Mouse (Mus musculus): ENCODE results near the gene Clec4e. TPM values are rescaled to one million over a fixed set of nuclear protein-coding genes. Genes with fewer than 3 reads are reported as not detected.
"Not testable (repeated sequence)": the region's sequence is repeated elsewhere in the genome, so short reads cannot be mapped to it uniquely, and the experiment has no call there.

Clec4e gene
- polyA plus RNA-seq (2015; fragmentation: Nextera tagmentation; extraction: Ambion mirVana), result 0.07 and 0.23 TPM in 2 replicates

DNA sequence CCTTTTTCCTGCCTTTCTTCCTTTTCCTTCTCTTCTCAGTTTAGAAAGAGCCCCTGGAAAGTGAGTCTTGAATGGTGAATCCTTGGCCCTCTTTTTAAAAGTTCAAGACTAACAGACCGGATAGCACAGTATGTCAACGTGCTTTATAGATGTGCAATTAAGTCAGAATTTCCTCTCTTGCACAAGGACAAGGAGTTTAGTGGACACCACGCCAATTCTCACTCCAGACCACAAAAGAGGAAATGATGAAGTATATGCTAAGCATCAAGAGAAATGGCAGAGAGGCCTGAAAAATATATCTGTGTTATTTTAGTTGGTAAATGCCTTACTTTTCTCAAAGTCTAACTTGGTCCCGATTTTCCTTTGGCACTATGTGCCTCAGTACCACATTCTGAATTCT is at the start of gene Clec4e:
Gene Clec4e (minus strand): TSS at position 118 of the 400 bp plus-strand sequence.
- WGBS, result 65% methylated on average over 4 of the region's 4 CpGs
- Histone ChIP-seq H3K36me3 (no peaks in the 10 kb centered on the region), H3K4me2 (no peak within 1 kb of the TSS), H3K4me1 (no peaks in the 10 kb centered on the region), H3K9me3 (no peaks in the 10 kb centered on the region), H3K4me3 (no peak within 1 kb of the TSS), H3K9ac (no peak within 1 kb of the TSS), H3K27me3 (replicated peaks) (no peaks in the 10 kb centered on the region), H3K27ac (replicated peaks) (no peak within 1 kb of the TSS)
- no peak for ATAC-seq (ENCODE audit: extremely low read depth, insufficient number of reproducible peaks, low FRiP score, low TSS enrichment)

DNA sequence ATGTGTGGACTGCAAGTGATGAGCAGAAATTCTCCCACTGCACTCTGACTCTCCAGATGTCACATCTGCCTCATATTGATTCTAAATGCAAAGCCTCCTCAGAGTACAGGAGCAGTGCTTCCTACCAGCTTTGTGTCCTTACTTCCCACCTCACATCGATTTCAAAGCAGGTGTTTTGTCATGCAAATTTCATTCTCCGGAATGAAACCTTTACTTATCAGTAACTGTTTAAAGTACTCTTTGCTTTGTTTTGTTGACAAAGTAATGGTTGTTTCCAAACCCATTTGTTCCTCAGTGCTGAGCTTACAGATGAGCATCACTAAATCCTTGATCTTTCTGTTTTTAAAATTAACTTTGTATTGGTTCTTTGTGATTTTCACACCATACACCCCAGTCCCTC is 42.8 kb upstream of the Clec4e start:
- 48% methylated on average over 2 of the region's 2 CpGs for WGBS
- Histone ChIP-seq H3K9ac (no peak overlapping the region), H3K4me3 (no peak overlapping the region), H3K36me3 (no peaks in the 10 kb centered on the region), H3K4me1 (no peaks in the 10 kb centered on the region), H3K27ac (replicated peaks) (no peak overlapping the region), H3K9me3 (no peaks in the 10 kb centered on the region), H3K4me2 (no peak overlapping the region), H3K27me3 (replicated peaks) (no peaks in the 10 kb centered on the region)
- no peak for ATAC-seq (ENCODE audit: extremely low read depth, insufficient number of reproducible peaks, low FRiP score, low TSS enrichment)

DNA sequence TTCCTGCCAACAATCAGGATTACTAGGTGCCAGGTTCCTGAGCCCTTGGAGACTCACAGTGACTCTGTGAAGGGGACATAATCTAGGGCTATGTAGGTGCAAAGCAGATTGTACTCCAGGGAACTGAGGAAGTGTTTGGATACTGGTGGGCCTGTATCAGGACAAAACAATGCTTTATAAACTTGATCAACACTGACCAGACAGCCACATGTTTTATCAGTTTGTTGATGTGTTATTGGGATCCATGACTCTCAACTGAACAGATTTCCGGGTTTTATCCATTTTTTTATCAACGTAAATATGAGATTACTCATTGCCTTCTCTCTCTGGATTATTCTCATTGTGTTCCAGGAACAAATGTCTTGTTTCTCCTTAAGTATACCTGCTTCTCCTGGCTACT is 18.4 kb upstream of the Clec4e start, which contains the start of gene Vmn2r19:
Gene Vmn2r19 (plus strand): TSS at position 301 of the 400 bp plus-strand sequence.
- Histone ChIP-seq H3K4me2 (no peak within 1 kb of the TSS), H3K27me3 (replicated peaks) (no peaks in the 10 kb centered on the region), H3K4me3 (no peak within 1 kb of the TSS), H3K27ac (replicated peaks) (no peak within 1 kb of the TSS), H3K4me1 (no peaks in the 10 kb centered on the region), H3K9me3 (peaks cover 3% of the 10 kb centered on the region; the same call in 1 of the 2 replicates), H3K36me3 (no peaks in the 10 kb centered on the region), H3K9ac (no peak within 1 kb of the TSS)
- no peak for ATAC-seq (ENCODE audit: extremely low read depth, insufficient number of reproducible peaks, low FRiP score, low TSS enrichment)
- 83% methylated on average over 2 of the region's 2 CpGs for WGBS

DNA sequence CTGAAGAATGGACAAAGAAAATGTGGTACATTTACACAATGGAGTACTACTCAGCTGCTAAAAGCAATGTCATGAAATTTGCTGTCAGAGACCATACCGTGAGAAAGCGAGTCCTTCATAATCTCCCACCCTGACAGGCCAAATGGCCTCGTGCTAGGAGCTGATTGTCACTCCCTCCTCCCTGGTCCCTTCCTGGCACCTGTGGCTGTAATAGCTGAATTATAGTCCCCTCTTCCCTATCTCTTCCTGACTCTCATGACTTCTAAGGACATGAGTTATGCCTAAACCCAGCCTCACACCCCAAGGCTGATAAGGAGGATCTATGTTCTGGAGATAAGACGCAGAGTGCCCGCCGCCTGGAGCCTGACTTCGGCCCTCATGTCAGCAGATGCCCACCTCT is 16.6 kb upstream of the Clec4e start:
- H3K36me3 ChIP-seq; H3K27ac ChIP-seq (replicated peaks); ATAC-seq (ENCODE audit: extremely low read depth, insufficient number of reproducible peaks, low FRiP score, low TSS enrichment); H3K4me1 ChIP-seq; H3K27me3 ChIP-seq (replicated peaks); H3K4me3 ChIP-seq; H3K4me2 ChIP-seq; H3K9ac ChIP-seq; H3K9me3 ChIP-seq: not testable (repeated sequence)
- 56% methylated on average over 7 of the region's 7 CpGs for WGBS

DNA sequence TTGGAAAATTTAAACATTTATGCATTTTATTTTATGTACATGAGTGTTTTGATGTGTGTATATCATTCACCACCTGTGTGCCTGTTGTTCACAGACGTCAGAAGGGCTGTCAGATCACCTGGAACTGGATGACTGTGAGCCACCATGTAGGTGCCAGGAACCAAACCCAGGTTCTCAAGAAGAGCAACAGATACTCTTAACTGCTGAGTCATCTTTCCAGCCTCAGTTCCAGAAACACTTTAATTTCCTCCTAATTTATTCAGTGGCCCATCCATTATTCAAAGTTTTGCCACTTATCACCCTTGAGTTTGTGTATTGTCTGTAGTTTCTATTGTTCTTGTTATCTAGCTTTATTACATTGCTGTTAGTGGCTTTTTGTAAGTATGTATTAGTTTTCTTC is 7.0 kb upstream of the Clec4e start:
- Histone ChIP-seq H3K4me2 (no peak overlapping the region), H3K36me3 (no peaks in the 10 kb centered on the region), H3K4me1 (no peaks in the 10 kb centered on the region), H3K9me3 (peaks cover 3% of the 10 kb centered on the region; the same call in 1 of the 2 replicates), H3K27ac (replicated peaks) (no peak overlapping the region), H3K27me3 (replicated peaks) (no peaks in the 10 kb centered on the region), H3K4me3 (no peak overlapping the region), H3K9ac (no peak overlapping the region)
- no peak for ATAC-seq (ENCODE audit: extremely low read depth, insufficient number of reproducible peaks, low FRiP score, low TSS enrichment)
- WGBS, result 43% methylated on average over 1 of the region's 1 CpGs

DNA sequence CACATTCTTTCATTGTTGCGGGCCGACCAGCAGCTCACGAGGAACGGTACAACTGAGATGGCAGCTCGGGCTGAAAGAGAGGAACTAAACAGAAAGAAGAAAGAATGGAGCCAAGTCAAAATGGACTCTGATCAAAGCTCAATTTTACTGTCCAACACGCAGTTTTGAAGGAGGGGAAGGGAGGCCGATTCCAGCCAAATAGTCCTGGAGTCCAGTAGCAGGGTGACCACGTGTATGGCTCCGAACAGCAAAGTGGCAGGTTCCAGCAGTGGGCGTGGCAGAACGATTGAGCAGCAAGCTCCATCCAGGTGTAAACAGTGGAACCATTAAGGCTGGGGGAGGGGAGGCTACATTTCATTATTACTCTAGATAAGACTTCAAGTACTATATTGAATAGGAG is 3.8 kb upstream of the Clec4e start:
- 84% methylated on average over 11 of the region's 11 CpGs for WGBS
- not testable (repeated sequence) for H3K27ac ChIP-seq (replicated peaks); H3K4me1 ChIP-seq; H3K4me2 ChIP-seq; H3K4me3 ChIP-seq; H3K9me3 ChIP-seq; H3K36me3 ChIP-seq; H3K9ac ChIP-seq; H3K27me3 ChIP-seq (replicated peaks); ATAC-seq (ENCODE audit: extremely low read depth, insufficient number of reproducible peaks, low FRiP score, low TSS enrichment)

DNA sequence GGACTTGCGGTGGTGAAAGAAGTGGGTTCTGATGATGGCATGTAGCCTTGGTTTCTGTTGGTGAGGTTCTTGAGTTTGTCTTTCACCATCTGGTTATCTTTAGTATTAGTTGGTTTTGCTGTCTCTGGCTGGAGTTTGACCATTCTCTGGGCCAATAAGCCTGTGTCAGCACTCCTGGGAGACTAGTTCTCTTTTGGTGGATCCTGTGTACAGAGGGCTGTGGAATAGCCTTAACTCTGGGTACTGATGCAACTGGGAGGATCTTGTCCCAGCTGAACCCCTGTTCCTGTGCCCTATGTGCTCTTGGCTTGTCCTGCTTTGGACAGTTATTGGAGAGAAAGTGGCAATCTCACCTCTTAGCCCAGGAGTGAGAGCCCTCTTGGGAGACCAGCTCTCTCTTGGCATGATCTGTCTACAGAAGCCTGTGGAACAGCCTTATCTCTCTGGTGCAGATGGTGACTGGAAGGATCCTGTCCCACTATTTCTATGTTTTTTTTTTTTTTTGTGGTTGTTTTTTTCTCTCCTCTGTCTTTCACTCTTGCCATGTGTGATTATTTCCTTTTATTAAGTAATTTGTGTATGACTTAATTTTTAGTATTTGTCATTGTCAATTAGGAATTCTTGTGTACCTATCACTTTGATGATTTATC is 3.2 kb upstream of the Clec4e start:
- H3K9me3 ChIP-seq, result no peaks in the 10 kb centered on the region

DNA sequence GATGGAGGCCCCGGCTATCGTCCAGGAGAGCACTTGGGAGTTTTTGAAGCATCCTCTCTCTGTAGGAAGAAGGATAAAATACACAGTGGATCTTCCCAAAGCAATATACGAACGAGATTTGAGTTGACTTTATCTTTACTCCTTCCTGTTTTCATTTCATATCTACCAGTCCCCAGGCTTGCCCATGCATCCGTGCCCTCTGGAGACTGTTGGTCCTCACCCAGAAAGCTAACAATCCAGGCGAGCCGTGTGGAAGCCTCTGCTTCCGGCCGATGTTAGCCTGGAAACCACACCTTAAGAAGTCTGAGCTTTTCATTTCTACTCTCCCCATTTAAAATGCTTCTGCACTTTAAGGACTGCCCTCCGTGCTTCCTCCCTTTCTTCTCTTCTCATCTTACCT is 739 bp downstream of the Clec4e start:
- no peaks in the 10 kb centered on the region for H3K4me1 ChIP-seq
- H3K27ac ChIP-seq (replicated peaks), result no peak overlapping the region
- H3K27me3 ChIP-seq (replicated peaks), result no peaks in the 10 kb centered on the region
- no peak for ATAC-seq (ENCODE audit: extremely low read depth, insufficient number of reproducible peaks, low FRiP score, low TSS enrichment)
- H3K4me2 ChIP-seq, result no peak overlapping the region
- no peak overlapping the region for H3K4me3 ChIP-seq
- WGBS, result 61% methylated on average over 10 of the region's 10 CpGs
- H3K36me3 ChIP-seq, result no peaks in the 10 kb centered on the region
- H3K9me3 ChIP-seq, result no peaks in the 10 kb centered on the region
- H3K9ac ChIP-seq, result no peak overlapping the region

More for the DNA sequence above, 3.2 kb upstream of the Clec4e start:
- H3K4me3 ChIP-seq, result no peak overlapping the region
- H3K9ac ChIP-seq, result no peak overlapping the region
- peak; percentile 76 for ATAC-seq (ENCODE audit: extremely low read depth, insufficient number of reproducible peaks, low FRiP score, low TSS enrichment)
- H3K4me2 ChIP-seq, result no peak overlapping the region
- no peaks in the 10 kb centered on the region for H3K27me3 ChIP-seq (replicated peaks)
- no peaks in the 10 kb centered on the region for H3K36me3 ChIP-seq
- no peak overlapping the region for H3K27ac ChIP-seq (replicated peaks)
- 79% methylated on average over 1 of the region's 1 CpGs for WGBS
- no peaks in the 10 kb centered on the region for H3K4me1 ChIP-seq

DNA sequence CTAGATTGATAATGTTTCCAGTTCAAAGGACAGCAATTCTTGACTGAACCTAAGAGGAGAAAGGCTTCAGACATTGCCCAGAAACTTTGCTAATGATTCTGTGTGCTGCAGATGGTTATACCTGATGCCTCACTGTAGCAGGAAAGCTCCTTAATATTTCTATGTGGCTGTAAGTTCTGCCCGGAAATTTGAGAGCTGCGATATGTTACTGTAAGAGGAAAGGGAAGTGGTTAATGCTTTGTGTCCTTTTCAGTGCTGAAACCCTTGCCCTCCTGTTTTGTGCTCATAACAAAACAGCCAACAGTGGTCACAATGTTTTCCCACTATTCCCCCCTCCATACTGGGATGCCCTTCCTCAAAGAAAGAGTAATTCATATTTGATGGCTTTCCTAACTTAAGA is 3.4 kb downstream of the Clec4e start:
- Histone ChIP-seq H3K27ac (replicated peaks) (no peak overlapping the region), H3K36me3 (no peaks in the 10 kb centered on the region), H3K9me3 (no peaks in the 10 kb centered on the region; the same call in 1 of the 2 replicates), H3K4me2 (no peak overlapping the region), H3K4me1 (no peaks in the 10 kb centered on the region), H3K4me3 (no peak overlapping the region), H3K27me3 (replicated peaks) (no peaks in the 10 kb centered on the region), H3K9ac (no peak overlapping the region)
- WGBS, result 78% methylated on average over 2 of the region's 2 CpGs
- no peak for ATAC-seq (ENCODE audit: extremely low read depth, insufficient number of reproducible peaks, low FRiP score, low TSS enrichment)

DNA sequence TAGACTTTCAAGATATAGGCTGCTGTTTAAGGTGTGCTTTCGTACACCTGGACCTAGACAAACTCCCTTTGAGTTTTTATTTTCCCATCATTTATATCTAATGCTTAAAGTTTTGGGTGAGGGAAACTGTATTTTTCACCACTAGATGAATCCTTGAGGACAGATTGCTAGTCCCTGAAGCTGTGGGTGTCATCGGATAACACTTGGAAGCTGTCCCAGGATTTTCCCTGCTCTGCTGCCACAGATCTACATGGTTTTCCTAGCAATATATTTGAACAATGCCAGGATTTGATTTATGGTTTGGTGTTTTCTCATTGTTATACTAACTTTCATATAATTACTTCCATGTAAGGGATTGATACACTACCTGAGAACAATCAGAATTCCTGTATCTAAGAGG is 10.2 kb downstream of the Clec4e start:
- 81% methylated on average over 2 of the region's 2 CpGs for WGBS
- Histone ChIP-seq H3K9ac (no peak overlapping the region), H3K4me3 (no peak overlapping the region), H3K9me3 (no peaks in the 10 kb centered on the region; the same call in 1 of the 2 replicates), H3K27me3 (replicated peaks) (no peaks in the 10 kb centered on the region), H3K4me2 (no peak overlapping the region), H3K4me1 (no peaks in the 10 kb centered on the region), H3K27ac (replicated peaks) (no peak overlapping the region), H3K36me3 (no peaks in the 10 kb centered on the region)
- ATAC-seq (ENCODE audit: extremely low read depth, insufficient number of reproducible peaks, low FRiP score, low TSS enrichment), result no peak

DNA sequence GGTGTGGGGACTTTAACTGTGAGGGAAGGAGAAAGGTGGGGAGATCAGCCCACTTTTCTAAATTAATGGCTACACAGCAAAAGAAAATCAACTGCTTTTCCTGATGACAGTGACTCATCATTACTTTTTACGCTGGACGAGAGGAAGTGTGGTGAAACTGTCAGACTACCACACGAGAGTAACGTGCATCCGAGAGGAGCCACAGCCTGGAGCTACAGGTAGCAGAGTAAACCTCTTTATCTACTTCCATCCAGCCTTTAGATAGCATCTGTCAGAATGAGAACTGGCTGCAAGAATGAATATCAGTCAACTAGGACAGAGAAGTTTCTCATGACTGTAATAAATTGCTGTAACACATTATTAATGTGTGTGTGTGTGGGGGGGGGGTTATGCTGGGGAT is 22.7 kb downstream of the Clec4e start:
- WGBS, result 70% methylated on average over 5 of the region's 5 CpGs
- Histone ChIP-seq H3K4me1 (no peaks in the 10 kb centered on the region), H3K27me3 (replicated peaks) (no peaks in the 10 kb centered on the region), H3K9me3 (peaks cover 6% of the 10 kb centered on the region; the same call in 1 of the 2 replicates), H3K9ac (no peak overlapping the region), H3K4me2 (no peak overlapping the region), H3K27ac (replicated peaks) (no peak overlapping the region), H3K36me3 (no peaks in the 10 kb centered on the region), H3K4me3 (no peak overlapping the region)
- no peak for ATAC-seq (ENCODE audit: extremely low read depth, insufficient number of reproducible peaks, low FRiP score, low TSS enrichment)

DNA sequence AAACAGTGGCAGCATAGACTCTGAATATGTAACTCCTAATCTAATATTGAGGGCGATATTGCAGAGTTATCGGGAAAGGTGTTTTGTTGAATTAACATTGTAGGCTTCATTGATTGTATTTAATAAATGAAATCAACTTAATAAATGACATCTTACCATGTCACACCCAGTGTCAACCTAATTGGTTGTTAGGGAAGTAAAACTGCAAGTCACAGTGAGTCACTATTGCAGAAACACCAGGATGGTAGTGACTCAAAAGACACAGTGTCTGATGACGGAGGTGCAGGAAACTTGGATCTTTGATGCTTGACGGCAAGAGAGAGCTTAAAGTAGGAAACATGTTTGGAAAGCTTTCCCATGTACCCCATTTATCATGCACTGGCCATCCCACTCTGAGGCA is 23.9 kb downstream of the Clec4e start:
- H3K27me3 ChIP-seq (replicated peaks), result no peaks in the 10 kb centered on the region
- H3K9me3 ChIP-seq, result peaks cover 6% of the 10 kb centered on the region; the same call in 1 of the 2 replicates
- 78% methylated on average over 4 of the region's 4 CpGs for WGBS
- H3K4me1 ChIP-seq, result no peaks in the 10 kb centered on the region
- no peak overlapping the region for H3K27ac ChIP-seq (replicated peaks)
- H3K4me3 ChIP-seq, result no peak overlapping the region
- no peak overlapping the region for H3K4me2 ChIP-seq
- no peak overlapping the region for H3K9ac ChIP-seq
- ATAC-seq (ENCODE audit: extremely low read depth, insufficient number of reproducible peaks, low FRiP score, low TSS enrichment), result no peak
- H3K36me3 ChIP-seq, result no peaks in the 10 kb centered on the region

All from heart, embryonic 13.5 days (tissue).